Mouse (Mus musculus) left cerebral cortex, postnatal 14 days (tissue): ENCODE data around the gene Vars. TPM values are rescaled to one million over a fixed set of nuclear protein-coding genes. Genes with fewer than 3 reads are reported as not detected.
A peak's percentile ranks its signal among the peaks of the same experiment; 100 is the strongest.
"Not testable (repeated sequence)": the region's sequence is repeated elsewhere in the genome, so short reads cannot be mapped to it uniquely, and the experiment has no call there.

Source experiments
- DNase-seq, 2 experiments: peaks; one replicate each; pipeline ENCODE4 v3.0.0; 2021 to 2022; ENCODE audit warnings: low spot score in 2 of 2, mixed read lengths in 1 of 2
- intact Hi-C: fragments of 180-260 bp; cut with DNase I; formaldehyde crosslinking; loops from one replicate; pipeline ENCODE4 v1.15.1; 2025
- total RNA-seq, 2 experiments: library from RNA; stranded (reverse); gene quantifications; 2 replicates each; pipeline ENCODE4 v1.2.3; 2021

Gene Vars
- total RNA-seq, 2 experiments from 2014 or later: 43.1 to 48.6 TPM

DNA sequence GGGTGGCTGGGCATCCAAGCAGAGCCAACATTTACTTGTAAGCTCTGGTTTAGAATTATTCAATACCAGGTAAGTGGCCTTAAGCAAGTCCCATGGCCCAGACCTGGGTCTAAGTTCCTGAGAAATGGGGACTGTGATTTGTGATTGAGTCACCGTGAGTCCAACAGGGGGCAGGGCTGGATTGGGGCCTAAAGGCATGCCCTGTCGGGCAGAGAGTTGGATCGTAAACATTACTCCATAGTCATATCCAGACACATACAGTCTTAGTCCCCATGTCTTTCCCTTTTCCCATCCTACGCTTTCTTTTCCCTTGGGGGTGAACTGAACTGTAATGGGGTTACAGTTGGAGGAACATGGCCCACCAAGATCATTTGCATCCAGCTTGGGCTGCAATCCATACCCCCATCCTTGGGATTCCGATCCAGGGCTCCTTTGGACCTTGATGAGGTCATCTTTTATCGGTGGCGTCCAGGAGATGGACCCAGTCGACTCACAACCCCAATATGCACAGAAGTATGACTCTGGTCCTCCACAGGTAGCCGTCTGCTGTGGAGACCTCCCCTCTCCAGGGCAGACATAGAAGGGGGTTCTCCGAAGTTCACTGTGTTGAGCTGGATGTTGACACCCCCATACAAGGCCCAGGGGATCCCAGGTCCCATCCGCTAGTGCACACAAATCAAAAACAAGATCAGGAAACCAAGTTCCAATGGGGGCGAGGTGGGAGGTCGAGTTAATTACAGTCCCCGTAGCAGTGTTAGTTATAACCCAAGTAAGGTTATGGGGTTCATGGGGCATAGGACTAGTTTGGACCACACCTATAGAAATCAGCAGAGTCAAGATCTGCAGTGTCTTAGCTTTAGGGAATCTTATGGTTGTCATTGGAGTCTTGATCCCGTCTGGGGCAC is 2.0 kb upstream of the Vars start:
- intact Hi-C loops: no loop called here
- DNase-seq: no peak

DNA sequence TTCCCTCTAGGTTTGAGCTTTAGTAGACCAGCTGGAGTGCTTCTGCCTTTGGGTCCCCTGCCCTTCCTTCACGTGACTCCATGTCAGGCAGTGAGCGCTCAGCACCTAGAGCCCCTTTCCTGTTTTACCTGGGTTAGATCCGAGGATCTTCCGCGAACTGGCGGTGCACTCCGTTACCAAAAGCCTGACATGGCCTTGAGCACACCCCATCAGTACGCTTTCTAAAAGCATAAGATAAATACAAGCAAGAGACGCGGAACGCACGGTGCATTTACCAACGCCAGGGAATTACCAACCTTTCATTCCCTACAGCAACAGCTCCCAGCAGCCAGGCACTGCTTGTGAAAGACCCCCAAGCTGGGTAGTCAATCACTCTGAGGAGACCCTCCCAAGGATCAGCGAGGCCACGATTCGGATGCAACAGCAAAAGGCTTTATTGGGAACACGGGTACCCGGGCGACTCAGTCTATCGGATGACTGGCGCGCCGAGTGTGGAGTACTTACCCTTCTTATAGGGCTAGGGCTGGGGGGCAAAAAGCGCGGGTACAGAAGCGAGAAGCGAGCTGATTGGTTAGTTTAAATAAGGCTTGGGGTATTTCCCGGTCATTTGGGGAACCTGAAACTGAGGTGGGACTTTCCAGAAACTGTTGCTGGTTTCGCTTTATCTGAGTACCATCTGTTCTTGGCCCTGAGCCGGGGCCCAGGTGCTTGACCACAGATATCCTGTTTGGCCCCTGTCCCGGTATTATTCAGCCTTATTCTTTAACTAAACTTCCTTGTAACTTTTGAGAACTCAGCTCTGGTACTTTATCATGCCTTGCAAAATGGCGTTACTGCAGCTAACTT is 693 bp upstream of the Vars start:
- DNase-seq: not testable (repeated sequence)

DNA sequence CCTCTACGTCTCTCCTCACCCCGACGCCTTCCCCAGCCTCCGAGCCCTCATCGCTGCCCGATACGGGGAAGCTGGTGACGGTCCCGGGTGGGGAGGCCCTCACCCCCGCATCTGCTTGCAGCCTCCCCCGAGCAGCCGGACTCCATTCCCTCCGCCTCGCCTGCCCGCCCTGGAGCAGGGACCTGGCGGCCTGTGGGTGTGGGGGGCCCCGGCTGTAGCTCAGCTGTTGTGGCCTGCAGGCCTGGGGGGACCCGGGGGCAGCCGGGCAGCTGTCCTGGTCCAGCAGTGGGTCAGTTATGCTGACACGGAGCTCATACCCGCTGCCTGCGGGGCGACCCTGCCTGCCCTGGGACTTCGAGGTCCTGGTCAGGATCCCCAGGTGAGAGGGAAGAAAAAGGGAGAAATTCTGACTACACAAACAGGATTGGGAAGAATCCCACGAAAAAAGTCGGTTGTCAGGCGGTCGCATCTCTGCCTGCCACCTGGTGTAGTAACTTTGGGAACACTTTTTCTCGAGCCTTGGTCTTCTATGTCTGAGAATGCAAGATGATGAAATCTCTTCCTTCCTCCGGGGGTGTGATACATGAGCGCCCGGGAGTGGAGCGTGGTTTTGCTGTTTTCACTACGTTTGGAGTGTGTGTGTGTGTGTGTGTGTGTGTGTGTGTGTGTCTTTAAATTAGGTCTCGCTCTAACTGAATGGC is 815 bp downstream of the Vars start:
- intact Hi-C loops: loop anchor here (10.0 kb wide), 1 partner anchor 233 kb away; the partner anchor contains the start of genes Atp6v1g2 and Nfkbil1
- peak; percentile 38 to 73 for DNase-seq

More for the DNA sequence above, 693 bp upstream of the Vars start:
- intact Hi-C loops: loop anchor here (10.0 kb wide), 1 partner anchor 235 kb away; the partner anchor contains the start of genes Atp6v1g2 and Nfkbil1

GRCm38 (mm10) chr17:35002153-35002865 is 1.5 kb downstream of the Vars start:
- intact Hi-C loops: loop anchor here (10.0 kb wide), 1 partner anchor 232 kb away; the partner anchor contains the start of genes Atp6v1g2 and Nfkbil1
- DNase-seq: no peak

DNA sequence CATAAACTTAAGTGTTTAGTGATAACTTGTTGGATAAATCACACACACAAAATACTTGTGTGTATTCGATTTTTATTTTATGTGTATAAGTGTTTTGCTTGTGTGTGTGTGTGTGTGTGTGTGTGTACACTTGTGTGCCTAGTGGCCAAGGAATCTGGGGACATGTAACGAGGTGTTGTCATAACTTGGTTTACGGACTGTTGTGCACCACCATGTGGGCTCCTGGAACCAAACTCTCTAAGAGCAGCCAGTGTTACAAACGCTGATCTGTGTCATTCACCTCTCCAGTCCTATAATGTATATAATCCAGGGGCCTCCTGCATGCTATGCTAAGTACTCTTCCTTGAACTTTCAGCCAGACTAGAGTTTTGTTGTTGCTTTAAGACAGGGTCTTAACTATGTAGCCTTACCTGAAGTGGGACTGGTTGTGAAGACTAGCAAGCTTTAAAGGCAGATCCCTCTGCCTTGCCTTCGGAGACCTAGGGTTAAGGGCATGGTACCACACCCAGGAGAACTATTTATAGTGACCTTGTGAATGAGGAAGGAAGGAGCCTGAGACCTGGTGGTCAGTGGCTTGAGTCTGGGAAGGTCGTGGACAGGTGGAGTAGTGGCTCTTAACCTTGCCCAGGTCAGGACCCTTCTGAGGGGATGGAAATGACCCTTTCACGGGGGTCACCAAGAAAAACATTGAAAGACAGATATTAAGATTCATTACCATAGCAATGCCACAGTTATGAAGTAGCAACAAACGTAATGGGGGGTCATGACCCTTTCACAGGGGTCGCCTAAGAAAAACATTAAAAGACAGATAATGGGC is 2.4 kb downstream of the Vars start:
- DNase-seq: no peak
- intact Hi-C loops: loop anchor here (10.0 kb wide), 1 partner anchor 232 kb away; the partner anchor contains the start of genes Atp6v1g2 and Nfkbil1

DNA sequence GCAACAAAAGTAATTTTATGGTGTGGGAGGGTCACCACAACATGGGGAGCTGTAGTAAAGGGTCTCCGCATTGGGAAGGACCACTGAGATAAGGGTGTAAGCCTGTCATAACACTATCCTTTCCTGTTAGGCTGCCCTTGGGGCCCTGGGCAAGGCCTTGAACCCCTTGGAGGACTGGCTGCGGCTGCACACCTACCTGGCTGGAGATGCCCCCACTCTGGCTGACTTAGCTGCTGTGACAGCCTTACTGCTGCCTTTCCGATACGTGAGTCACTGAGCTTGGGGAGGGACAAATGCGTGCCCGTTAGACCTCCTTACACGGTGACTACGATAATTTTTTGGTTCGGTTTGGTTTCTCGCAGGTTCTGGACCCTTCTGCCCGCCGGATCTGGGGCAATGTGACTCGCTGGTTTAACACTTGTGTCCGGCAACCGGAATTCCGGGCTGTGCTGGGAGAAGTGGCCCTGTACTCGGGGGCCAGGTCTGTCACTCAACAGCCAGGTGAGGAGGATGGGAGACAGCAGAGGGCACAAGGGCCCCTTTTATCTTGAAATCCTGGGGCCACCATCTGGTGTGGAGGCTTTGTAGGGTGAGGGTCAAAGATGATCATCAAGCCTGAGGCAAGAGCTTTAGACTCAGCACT is 3.4 kb downstream of the Vars start:
- DNase-seq: no peak
- intact Hi-C loops: loop anchor here (10.0 kb wide), 1 partner anchor 231 kb away; the partner anchor contains the start of genes Atp6v1g2 and Nfkbil1

DNA sequence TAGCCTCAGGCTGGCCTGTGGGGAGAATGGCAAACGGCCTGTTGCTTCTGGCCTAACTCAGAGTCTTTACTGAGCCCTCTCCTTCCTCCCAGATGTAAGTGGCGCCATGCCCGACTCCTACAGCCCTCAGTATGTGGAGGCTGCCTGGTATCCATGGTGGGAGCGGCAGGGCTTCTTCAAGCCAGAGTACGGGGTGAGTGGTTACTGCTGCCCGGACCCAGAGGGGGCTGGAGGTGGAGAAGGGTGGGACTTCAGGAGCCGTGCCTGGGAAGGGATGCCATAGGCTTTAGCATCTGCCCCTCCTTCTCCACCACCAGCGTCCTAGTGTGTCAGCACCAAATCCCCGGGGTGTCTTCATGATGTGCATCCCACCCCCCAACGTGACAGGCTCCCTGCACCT is 4.4 kb downstream of the Vars start:
- intact Hi-C loops: loop anchor here (10.0 kb wide), 1 partner anchor 230 kb away; the partner anchor contains the start of genes Atp6v1g2 and Nfkbil1
- no peak for DNase-seq

DNA sequence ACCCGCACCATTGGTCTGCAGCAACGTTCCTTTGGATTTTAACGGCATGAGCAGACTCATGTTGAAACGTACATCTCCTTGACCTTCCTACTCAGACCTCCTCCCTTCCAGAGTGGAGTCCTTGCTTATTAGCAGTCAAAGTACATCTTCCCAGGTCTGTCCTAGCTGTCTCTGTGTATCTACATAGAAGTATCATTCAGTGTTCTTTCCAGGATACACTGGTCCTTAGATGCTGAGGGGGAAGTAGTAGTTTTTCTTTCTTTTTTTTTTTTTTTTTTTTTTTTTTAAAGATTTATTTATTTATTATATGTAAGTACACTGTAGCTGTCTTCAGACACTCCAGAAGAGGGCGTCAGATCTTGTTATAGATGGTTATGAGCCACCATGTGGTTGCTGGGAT is 5.1 kb downstream of the Vars start:
- not testable (repeated sequence) for DNase-seq
- intact Hi-C loops: loop anchor here (10.0 kb wide), 1 partner anchor 229 kb away; the partner anchor contains the start of genes Atp6v1g2 and Nfkbil1

GRCm38 (mm10) chr17:35007387-35007991 is 6.7 kb downstream of the Vars start:
- intact Hi-C loops: loop anchor here (10.0 kb wide), 1 partner anchor 227 kb away; the partner anchor contains the start of genes Atp6v1g2 and Nfkbil1
- no peak for DNase-seq

- intact Hi-C loops: loop anchor here (10.0 kb wide), 1 partner anchor 225 kb away; the partner anchor contains the start of genes Atp6v1g2 and Nfkbil1
These were observed 8.8 kb downstream of the Vars start for GRCm38 (mm10) chr17:35009586-35009985.

GRCm38 (mm10) chr17:35011440-35011839 is 10.7 kb downstream of the Vars start:
- no peak for DNase-seq
- intact Hi-C loops: no loop called here

More at GRCm38 (mm10) chr17:35009586-35009985, 8.8 kb downstream of the Vars start:
- no peak for DNase-seq

DNA sequence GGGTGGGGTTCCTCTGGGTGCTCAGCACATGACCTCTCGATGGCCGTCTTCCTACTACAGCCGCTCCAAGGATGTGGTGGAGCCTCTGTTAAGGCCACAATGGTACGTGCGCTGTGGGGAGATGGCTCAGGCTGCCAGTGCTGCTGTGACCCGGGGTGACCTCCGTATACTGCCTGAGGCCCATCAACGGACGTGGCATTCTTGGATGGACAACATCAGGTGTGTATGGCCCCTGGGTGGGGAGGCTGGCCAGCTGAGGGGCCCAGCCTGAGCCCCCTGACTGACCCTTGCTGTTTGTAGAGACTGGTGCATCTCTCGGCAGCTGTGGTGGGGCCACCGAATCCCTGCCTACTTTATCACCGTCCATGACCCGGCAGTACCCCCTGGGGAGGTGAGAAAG is 11.6 kb downstream of the Vars start:
- no peak for DNase-seq
- intact Hi-C loops: no loop called here

DNA sequence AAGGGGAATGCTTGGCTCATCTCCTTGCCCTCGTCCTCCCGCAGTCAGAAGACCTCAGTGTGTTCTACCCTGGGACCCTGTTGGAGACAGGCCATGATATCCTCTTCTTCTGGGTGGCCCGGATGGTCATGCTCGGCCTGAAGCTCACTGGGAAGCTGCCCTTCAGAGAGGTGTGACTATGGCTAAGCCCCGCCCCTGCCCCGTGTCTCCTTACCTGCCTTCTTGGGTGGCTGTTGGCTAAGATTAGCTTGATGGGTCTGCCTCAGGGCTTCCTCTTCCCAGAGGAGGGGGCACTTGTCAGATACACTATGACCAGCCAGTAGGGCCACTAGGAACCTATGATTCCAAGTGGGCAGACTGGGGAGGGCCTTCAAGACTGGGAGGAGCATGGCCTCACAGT is 12.4 kb downstream of the Vars start:
- intact Hi-C loops: no loop called here
- no peak for DNase-seq

GRCm38 (mm10) chr17:35015296-35015695 is 14.5 kb downstream of the Vars start:
- no peak for DNase-seq
- intact Hi-C loops: no loop called here

GRCm38 (mm10) chr17:35016376-35016775 is 15.6 kb downstream of the Vars start, which contains the start of gene Vwa7:
Gene Vwa7, plus strand, starts transcription at chr17:35016579.
- DNase-seq: no peak
- intact Hi-C loops: no loop called here
